23 mouse cellular contexts compared by ENCODE assay signal in genomic region chr4:21987460-21987859, GRCm38 (mm10). TPM values are rescaled to one million over a fixed set of nuclear protein-coding genes. Genes with fewer than 3 reads are reported as not detected.
"Had no signal": no experiment of that assay in that cellular context is flagged by ENCODE, and none has a peak within 500 bp of the region (broad histone marks: within the 10 kb centered on the region; RNA-seq: fewer than 3 reads in every experiment).

No protein-coding gene starts in this region.

- H3K27ac ChIP-seq: kidney, postnatal 0 days; layer of hippocampus, adult 2 months; limb, embryonic 12.5 days; limb, embryonic 15.5 days; liver, embryonic 14.5 days; macrophage; midbrain, embryonic 12.5 days; midbrain, embryonic 15.5 days; neural tube, embryonic 13.5 days; stomach, embryonic 15.5 days had no signal

- H3K4me2 ChIP-seq: limb, embryonic 12.5 days; limb, embryonic 15.5 days; liver, embryonic 11.5 days; lung, embryonic 14.5 days; midbrain, embryonic 12.5 days; midbrain, embryonic 15.5 days; neural tube, embryonic 13.5 days; stomach, embryonic 15.5 days had no signal

- DNase-seq: kidney, postnatal 25 days; layer of hippocampus, adult 9-11 months; left cerebral cortex, postnatal 4 days; liver, postnatal 0 days; lung, embryonic 14.5 days; right cerebral cortex, postnatal 25 days; spleen, adult 18-20 months; thymus, postnatal 25 days had no signal

- H3K4me3 ChIP-seq: layer of hippocampus, adult 2 months; limb, embryonic 12.5 days; limb, embryonic 15.5 days; midbrain, embryonic 12.5 days; midbrain, embryonic 15.5 days; myocyte; neural tube, embryonic 13.5 days; stomach, embryonic 15.5 days had no signal

- H3K27me3 ChIP-seq: limb, embryonic 12.5 days; limb, embryonic 15.5 days; midbrain, embryonic 12.5 days; midbrain, embryonic 15.5 days; neural tube, embryonic 13.5 days; stomach, embryonic 15.5 days had no signal

- H3K4me1 ChIP-seq: limb, embryonic 12.5 days; limb, embryonic 15.5 days; midbrain, embryonic 12.5 days; midbrain, embryonic 15.5 days; neural tube, embryonic 13.5 days; stomach, embryonic 15.5 days had no signal

- ATAC-seq: liver, postnatal 0 days; lung, postnatal 0 days; midbrain, embryonic 15.5 days had no signal

- H3K9ac ChIP-seq: limb, embryonic 12.5 days; limb, embryonic 15.5 days; liver, embryonic 14.5 days; liver, postnatal 0 days; lung, embryonic 14.5 days; midbrain, embryonic 12.5 days; midbrain, embryonic 15.5 days; neural tube, embryonic 13.5 days; stomach, embryonic 15.5 days had no signal

- H3K9me3 ChIP-seq: limb, embryonic 12.5 days; limb, embryonic 15.5 days; midbrain, embryonic 12.5 days; midbrain, embryonic 15.5 days; neural tube, embryonic 13.5 days; stomach, embryonic 15.5 days had no signal

- H3K36me3 ChIP-seq: stomach, embryonic 15.5 days had no signal

RNA-seq across cellular contexts. Expression of gene Faxc, which starts 56.3 kb away (rescaled TPM):
- total RNA-seq: monocyte, adult 5-6 weeks; neutrophil, adult 5-6 weeks had no signal
- polyA plus RNA-seq: liver, postnatal 0 days; macrophage had no signal
